Mouse (Mus musculus): ENCODE measurements around the gene Mageh1. TPM values are rescaled to one million over a fixed set of nuclear protein-coding genes. Genes with fewer than 3 reads are reported as not detected.

The Mageh1 gene
- polyA plus RNA-seq, 1 experiment from 2014 or later = 70.4 TPM

Other genes with a start within 250 kb of the Mageh1 start
- 7.1 and 8.4 TPM in 2 replicates for gene Usp51, start 31.1 kb downstream of the Mageh1 start, polyA plus RNA-seq (2016; fragmentation: Nextera tagmentation; extraction: Ambion mirVana)
- gene Foxr2, start 81.2 kb upstream of the Mageh1 start, polyA plus RNA-seq (2016; fragmentation: Nextera tagmentation; extraction: Ambion mirVana) = 0.24 and 0.49 TPM in 2 replicates
- 9.8 and 10.5 TPM in 2 replicates for gene Rragb, start 102.4 kb upstream of the Mageh1 start, polyA plus RNA-seq (2016; fragmentation: Nextera tagmentation; extraction: Ambion mirVana)
- 1.3 TPM in 2 replicates for gene Klf8, start 199.9 kb upstream of the Mageh1 start, polyA plus RNA-seq (2016; fragmentation: Nextera tagmentation; extraction: Ambion mirVana)

Measured in forebrain, embryonic 10.5 days (tissue).